Mouse (Mus musculus): ENCODE data around the gene Fam169b.
"Not testable (repeated sequence)": the region's sequence is repeated elsewhere in the genome, so short reads cannot be mapped to it uniquely, and the experiment has no call there.

Gene Fam169b

DNA sequence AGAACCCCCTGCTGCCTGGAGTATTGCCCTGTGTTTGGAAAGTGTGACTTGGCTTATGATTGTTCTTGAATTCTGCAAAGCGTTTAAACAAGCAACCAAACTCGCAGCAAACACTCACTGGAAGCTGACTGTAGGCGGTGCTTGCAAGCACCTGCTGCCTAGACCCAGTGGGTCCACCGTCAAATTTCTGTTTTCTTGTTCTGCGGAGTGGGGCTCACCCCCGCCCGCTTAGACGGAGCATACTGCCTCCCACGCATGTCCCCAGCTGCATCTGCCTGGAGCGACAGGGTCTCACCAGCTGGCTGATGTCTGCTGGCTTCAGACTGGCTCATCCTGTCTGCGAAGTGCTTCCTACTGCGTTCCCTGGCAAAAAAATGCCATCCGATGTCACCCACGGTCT lies 9.1 kb upstream of the Fam169b start:
- peak; percentile 55 for DNase-seq

DNA sequence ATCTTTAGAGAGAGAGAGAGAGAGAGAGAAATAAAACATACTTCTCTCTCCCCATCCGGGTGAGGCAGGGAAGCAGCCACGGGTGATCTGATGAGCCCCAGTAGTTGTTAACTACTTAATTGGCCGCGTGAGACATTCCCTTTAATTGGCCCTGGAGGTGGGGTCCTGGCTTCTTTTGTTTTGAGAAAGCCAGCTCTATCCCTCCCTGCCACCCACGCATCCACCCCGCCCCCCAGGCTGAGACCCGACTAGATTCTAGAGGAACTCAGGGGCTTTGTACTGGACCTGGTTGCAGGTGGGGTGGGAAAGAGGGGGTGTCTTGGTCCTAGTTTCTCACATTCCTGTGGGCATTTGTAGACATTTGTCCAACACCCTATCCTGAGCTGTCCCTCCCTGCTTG lies 8.2 kb upstream of the Fam169b start:
- no peak for DNase-seq

DNA sequence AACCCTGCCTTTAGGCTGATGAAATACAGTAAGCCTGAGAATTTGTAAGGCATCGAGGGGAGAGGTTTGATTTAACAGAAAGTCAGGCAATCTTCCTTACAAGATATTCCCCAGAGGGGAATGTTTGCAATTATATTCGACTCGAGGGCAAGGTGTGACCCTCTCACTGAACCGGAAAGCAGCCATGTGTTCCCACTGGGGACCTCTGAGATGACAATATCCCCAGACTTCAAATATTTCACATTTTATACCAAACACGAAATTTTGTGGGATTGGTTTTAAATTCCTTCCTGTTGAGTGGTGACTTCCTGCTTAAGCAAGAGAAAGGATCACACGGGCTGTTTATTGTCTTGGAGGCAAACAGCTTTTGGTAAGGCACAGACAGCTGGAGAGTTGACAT lies 6.9 kb upstream of the Fam169b start:
- DNase-seq: no peak

DNA sequence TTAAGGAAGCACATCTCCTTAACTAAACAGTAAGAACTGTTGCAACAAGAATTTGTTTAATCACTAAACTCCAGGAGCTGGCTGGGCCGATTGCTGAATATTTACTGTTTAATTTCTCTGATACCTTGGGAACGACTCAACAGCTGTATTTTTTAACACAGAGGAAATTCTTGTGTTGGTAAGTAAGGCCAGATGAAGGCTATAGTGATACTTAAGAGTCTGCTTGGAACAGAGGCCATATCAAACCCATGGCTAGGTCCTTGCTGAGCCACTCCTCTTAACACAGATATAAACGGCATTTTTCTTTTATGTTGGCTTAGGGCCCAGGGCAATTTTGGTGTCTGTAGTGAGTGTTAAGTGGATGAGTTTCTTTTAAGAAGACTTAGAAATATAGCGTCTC lies 3.1 kb upstream of the Fam169b start:
- DNase-seq: no peak

DNA sequence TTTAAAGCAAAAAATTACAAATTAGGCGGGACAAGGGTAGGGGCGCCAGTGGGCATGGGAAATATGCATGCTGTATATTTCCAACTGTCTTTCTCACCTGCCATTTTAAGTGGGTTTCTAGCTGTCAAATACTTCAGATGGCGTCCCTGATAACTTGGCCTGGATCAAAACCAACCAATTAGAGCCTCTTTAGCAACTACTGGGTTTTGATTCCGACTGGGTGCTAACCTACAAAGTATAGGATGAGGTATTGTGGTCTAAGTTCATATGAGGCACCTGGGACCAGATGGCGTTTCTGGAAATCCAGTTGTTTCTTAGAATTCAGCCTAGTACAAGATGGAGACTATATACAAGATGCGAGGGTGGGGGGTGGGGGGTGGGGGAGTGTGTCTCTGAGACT lies 1.8 kb upstream of the Fam169b start:
- no peak for DNase-seq

DNA sequence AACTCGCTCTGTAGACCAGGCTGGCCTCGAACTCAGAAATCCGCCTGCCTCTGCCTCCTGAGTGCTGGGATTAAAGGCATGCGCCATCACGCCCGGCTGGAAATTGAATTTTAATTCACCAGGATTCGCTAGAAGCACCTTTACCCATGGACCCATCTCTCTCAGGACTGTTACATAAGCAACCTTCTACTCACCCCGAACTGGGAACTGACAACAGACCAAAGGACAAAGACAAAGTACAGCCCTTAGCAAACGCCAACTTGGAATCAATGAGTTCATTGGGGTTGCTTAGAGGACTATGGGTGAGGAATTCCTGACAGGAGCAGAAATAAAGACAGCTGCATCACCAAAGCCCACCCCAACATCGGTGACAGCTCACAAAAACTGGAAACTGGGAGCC lies 1.0 kb upstream of the Fam169b start:
- DNase-seq: no peak

DNA sequence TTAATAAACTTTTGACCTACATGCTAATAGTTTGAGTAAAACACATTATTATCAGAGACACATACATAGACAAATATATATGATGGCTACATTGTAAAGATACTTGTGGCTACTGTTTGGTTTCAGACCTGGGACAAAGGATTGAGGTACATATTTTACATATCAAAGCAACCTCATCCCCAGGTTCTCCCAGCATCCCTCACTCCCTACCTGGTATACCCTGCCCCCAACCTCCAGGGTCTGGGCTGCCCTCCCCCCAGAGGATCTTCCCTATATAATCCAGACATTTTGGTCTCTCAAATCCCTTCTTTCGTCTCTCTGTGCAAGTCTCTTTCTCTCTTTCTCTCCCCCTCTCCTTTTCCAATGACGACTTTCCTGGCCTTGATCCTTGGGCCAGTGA lies 579 bp downstream of the Fam169b start:
- DNase-seq: no peak

DNA sequence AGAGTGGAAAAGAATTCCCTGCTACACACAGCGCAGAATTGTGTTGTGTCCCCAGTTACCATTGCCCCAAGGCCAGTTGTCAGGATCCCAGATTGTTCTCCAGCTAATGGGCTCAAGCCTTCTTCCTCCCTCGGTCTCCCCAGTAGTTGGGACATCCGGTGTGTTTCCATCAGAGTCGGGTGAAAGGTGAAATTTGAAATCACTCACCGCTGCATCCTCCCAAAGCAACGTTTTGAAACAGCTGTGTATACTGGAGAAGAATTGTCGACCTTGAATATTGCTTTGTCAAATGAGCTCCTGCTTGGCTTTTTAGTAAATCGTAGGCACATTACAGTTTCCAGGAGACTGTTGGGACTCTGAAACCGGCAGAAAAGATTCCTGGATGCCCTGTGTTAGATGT lies 1.3 kb downstream of the Fam169b start:
- DNase-seq: no peak

DNA sequence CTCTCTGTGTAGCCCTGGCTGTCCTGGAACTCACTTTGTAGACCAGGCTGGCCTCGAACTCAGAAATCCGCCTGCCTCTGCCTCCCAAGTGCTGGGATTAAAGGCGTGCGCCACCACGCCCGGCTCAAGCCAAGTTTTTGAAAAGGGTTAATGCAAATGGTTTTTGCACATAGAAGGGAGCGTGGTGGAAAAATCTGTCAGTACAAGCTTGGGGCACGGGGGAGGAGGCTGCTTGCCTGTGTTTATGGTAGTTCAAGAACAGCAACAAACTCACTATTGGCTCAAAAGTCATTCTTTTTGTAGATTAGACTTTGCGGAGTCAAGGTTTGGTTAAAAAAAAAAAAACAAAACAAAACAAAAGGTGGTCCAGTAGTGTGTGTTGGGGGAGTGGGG lies 1.8 kb downstream of the Fam169b start:
- DNase-seq: not testable (repeated sequence)

DNA sequence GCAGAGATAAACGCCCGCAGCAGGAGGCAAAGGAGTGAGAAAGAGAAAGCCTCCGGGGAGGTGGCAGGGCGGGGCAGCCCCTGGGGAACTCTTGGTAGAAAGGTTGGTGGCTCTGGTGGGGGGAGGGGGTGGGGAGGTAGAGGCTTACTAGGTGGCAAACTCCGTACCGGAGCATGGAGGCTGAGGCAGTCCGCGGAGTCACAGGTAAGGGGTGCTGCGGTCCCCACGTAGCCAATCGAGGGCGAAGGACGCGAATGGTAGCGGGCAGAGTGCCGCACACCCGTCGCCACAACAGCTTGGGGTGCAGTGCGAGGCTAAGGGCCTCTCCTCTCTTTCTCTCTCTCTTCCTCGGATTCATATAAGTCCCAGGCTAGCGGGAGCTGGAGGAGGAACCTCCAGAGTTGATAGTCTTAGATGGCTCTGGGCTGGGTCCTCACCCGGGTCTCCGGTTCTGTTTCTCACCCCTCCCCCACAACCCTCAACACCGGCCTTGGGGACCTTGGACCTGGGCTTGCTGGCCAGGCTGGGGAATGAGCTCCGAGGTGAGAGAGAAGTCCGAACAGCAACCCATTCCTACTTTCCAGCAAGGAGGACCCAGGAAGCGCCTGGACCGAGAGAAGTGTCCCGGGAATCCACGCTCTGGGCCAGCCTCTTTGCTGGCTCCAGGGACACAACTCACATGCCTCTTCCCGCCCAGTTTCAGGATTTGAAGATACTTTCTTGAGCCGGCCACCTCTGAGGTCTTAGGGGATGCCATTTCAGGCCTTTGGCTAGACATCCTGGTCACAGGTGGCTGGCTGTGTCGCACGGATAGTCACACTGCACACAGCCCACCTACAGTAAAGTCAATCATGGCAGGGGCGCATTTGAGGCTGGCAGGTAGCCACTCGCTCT lies 2.4 kb downstream of the Fam169b start:
- no peak for DNase-seq

DNA sequence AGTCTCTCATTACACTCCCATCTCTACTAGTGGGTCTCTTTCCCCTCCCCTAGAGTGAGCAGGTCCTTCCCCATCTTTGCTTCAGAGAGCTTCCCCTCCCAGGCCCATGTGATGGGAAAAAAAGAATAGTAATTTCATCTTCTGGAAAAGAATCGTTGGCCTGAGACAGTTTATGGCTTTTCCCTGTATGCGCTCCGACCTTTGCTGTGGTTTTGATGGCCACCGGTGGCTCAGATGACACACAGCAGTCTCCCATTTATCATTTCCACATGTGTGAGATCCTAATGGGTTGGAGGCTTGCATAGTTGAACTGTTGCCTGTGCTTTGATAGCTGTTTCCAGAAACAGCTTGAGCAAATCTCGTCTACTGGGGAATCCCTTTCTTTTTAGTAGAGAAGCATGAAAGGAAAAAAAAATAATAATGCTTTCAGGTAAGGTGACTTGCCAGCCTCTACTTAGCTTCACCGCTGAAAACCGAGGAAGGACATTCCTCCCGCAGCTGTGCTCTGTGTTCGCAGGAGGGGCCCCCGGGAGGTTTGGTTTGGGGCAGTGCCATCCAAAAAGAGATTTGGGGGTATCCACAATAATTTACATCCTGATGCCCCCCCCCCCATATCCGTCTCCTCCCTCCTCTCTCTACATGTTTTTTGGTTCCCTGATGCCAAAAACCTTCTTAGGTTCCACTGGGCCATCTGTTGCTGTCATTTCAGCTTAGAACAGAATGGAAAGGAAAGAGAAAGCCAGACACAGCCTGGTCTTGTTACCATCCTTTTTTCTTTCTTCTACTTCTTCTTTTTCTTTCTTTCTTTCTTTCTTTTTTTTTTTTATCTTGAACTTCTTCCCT lies 3.6 kb downstream of the Fam169b start:
- no peak for DNase-seq

DNA sequence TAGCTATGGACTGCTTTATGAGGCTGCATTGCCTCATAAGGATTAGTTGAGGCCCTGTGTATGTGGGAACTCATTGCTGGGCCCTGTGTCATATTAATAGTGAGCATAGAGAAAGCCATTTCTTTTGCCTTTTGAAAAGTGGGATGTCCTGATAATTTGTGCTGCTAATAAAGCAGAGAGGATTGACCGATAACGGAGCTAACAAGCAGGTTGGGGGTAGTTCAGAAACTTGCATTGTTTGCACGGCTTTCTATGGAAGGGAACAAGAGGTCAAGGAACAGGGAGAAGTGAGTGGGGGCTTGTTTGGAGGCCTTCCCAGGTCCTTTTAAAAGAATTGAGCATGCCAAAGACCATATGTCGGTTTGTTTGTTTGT lies 4.2 kb downstream of the Fam169b start:
- no peak for DNase-seq

DNA sequence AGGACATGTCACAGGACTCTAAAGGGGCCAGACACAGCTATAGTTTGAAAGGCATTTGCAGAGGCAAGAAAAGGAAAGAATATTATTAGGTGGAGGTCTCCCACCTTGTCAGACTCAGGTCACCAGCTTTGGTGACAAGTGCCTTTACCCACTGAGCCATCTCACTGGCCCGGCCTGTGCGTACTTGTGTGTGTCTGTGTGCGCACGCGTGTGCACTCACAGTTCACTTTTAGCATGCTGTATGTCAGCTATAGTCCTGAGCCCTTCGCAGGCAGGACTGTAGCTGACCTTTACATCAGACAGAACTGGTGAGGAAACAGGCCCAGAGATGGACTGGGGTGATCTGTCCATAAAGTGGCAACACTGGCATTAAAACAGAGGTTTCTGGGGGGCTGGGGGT lies 4.7 kb downstream of the Fam169b start:
- DNase-seq: no peak

DNA sequence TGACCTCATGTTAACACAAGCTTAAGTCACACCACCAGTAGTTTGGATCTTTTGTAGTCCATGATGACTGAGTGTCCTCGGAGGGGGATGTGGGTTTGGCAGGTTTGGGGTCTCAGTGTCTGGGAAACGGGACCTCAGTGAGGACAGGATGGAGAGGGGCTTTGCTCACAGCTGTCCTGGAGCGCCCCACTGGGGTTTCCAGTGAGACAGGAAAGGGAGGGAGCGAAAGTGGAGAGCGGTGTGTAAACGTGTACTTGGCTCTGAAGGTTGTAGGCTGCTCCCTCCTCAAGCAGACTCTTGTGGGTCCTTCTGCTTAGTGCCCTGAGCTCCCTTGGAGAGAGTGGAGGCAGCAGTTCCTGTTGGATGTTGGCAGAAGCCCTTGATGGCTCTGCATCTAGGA lies 5.3 kb downstream of the Fam169b start:
- no peak for DNase-seq

DNA sequence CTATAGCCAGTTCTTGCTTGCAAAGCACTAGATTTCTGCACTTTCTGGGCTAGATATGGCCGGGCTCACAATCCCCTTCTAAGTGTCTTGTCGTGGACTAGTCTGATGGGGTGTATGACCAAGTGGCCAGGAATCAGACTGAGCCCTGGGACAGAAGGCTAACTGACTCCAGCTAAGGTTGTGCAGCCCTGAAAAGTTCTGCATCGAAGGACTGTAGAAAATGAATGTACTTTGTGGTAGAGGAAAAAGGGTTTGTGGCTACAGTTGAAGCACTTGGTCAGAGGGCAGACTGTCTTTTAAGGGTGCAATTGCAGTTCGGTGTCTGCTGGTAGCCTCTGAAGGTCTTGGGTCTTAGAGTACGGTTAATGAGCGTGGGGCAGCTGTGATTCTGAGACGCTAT lies 5.8 kb downstream of the Fam169b start:
- no peak for DNase-seq

DNA sequence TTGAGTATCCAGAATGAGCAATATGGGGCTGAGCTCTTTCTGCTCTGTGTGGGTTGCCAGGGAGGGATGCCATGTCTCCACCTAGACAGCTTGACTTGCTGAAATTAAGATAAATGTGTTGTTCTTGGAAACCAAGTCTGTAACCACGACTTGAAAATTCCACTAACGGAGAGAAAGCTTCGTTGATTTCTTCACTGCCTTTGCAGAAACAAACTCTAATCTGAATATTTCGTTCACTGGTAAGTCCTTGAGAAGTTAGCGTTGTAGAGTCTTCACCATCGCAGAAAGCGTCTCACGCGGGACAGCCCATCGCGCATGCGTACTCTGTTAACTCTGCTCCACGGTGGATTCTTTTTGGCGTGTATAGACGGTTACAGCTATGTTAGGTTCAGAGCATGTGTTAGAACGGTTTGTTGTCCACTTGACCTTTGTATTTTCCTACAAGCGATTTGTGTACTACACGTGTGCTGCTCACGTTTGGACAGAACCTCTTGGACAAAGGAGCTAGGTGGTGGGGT lies 6.8 kb downstream of the Fam169b start:
- DNase-seq: no peak

DNA sequence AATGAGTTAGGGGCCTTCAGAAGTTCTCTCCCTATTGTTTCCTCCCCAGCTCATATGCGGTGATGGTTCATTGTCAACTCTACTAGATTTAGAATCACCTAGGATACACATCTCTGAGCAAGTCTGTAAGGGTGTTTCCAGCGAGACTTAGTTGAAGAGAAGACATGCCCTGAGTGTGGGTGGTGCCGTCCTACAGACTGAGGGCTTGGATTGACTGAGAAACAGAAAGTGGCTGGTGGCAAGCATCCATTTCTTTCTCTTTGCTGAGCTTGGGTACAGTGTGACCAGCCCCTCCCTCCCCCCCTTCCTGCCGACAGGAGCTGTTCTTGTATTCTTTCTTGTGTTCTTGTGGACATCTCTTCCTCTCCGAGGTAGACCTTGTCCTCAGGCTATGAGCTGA lies 7.7 kb downstream of the Fam169b start:
- no peak for DNase-seq

DNA sequence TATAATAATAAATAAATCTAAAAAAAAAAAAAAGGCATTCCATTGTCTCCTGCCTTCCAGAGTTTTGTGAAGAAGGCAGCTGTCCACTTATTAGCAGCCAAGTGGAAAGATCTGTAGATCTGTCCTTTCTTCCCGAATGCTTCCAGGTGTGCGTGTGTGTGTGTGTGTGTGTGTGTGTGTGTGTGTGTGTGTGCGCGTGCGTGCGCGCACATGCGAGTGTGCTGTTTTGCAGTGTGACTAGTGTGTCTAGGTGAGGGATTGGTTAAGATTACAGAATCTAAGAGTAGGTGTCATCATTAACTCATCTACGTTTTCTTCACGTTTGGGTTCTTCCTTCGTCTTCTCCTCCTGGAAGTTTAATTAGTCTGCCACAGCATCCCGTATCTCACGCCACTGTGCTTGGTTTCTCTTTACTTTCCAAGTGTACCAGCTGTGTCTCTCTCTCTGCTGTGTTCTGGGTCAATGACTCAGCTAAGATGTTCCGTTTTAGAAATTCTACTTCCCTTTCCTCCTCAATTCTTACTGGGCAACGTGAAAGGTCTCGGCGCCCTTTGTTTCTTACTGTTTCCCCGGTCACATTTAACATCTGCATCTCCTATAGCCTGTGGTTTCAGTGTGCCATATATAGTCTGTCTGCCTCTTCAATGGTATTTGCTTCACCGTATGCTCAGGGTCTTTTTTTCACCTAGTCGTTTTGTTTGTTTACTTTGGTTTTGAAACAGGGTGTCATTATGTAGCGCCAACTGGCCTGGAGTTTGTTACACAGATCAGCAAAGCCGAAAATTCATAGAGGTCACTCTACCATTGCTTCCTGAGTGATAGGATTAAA lies 8.9 kb downstream of the Fam169b start:
- no peak for DNase-seq

DNA sequence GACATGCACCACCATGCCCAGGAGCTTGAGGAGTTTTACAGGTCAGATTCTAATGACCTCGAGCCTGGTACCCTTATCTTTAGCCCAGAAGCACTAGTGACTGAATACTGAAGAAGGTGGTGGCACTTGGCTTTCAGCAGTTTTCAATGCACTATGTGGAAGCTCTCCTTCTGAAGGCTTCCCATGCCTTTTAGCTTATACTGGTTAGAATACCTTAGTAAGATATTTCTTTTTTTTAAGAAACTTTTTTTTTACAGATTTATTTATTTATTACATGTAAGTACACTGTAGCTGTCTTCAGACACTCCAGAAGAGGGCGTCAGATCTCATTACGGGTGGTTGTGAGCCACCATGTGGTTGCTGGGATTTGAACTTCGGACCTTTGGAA lies 9.5 kb downstream of the Fam169b start:
- not testable (repeated sequence) for DNase-seq

DNA sequence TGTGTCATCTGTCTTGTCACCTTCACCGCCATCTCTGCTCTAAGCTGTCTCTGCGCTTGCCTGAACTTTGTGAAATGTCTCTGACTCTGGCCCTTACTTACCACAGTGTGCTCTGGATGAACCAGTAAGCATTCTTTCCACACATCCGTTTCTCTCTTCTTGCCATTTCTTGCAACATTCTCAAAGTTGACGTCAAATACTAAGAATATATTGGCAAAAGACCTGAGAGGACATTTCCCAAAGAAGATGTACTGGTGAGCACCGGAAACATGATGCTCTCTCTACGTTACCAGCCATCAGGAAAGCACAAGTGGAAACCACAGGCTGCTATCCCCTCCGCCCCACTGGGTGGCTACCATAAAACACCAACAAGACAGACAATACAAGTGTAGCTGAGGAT lies 10.1 kb downstream of the Fam169b start:
- no peak for DNase-seq

DNA sequence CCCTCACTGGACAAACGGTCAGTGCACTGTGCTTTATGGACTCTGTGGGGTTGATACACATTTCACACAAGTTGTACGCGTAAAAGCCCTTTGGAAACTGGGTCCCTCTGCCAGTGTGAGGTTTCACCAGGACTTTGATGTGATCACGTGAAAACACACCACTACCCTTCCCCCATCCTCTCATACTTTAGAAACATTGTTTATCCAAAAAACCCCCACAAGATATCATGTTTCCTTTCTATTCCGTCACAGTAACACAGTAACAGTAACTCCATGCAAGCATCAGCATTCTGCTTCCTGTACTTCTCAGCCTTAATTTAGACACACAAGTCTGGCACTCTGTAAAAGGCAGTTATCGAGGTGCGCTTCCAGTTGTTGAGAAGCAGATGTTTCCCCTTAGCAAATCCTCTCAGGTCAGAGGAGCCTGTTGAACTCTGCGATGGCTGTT lies 12.2 kb downstream of the Fam169b start:
- no peak for DNase-seq

DNA sequence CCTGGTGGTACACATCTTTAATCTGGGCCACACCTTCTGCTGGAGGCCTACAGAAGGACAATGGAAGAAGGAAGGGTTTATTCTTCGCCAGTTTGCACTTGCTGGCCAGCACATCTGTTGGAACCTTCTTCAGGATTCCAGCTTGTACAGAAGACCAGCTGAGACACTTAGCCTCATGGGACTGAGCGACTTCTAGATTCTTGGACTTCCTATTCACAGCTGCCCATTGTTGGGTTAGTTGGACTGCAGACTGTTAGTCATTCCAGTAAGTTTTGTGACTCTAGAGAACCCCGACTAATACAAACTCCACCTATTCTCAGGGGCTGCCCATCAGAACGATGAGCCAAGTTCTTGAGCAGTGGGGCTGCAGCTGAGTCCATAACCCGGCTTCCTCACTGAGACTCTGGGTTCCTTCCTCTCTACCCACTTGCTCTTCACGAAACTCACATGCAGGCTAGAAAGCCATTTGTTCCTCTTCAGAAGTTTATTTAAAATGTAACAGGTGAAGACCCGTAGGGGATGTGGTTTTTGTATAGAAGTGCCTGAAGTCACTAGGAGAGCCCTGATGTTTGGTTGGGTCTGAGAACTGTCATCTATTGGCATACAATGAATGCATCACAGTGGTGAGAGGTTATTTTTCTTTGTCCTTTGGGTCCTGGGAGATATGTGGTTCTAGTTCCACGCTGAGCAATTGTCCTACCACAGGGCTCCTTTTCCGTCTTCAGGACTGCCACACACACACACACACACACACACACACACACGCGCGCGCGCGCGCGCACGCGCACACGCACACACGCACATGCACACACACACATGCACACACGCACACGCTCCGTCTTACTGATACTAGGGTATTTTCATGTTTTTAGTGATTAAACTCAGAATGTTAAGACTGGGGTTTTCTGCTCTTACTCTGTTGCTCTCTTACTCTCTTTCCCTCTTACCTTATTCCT lies 13.2 kb downstream of the Fam169b start:
- DNase-seq: no peak

Measured in lung, postnatal 10 days (tissue).